Mouse (Mus musculus): ENCODE results near the gene Faap24. TPM values are rescaled to one million over a fixed set of nuclear protein-coding genes. Genes with fewer than 3 reads are reported as not detected.

The Faap24 gene
- polyA plus RNA-seq, 1 experiment from 2014 or later: 26.2 TPM

Other genes starting within 250 kb of the Faap24 start
- 0.31 and 0.66 TPM in 2 replicates for gene Slc7a10, start 210.5 kb downstream of the Faap24 start, polyA plus RNA-seq (2014; fragmentation: Nextera tagmentation; extraction: Ambion mirVana)
- gene Lrp3, start 181.3 kb downstream of the Faap24 start, polyA plus RNA-seq (2014; fragmentation: Nextera tagmentation; extraction: Ambion mirVana): 15.2 and 17.3 TPM in 2 replicates
- 19.4 and 20.2 TPM in 2 replicates for gene Gpatch1, start 78.4 kb downstream of the Faap24 start, polyA plus RNA-seq (2014; fragmentation: Nextera tagmentation; extraction: Ambion mirVana)
- gene Rhpn2, start 62.7 kb downstream of the Faap24 start, polyA plus RNA-seq (2014; fragmentation: Nextera tagmentation; extraction: Ambion mirVana): 1.9 and 2.2 TPM in 2 replicates
- gene Cep89, start 199 bp upstream of the Faap24 start, polyA plus RNA-seq (2014; fragmentation: Nextera tagmentation; extraction: Ambion mirVana): 42.9 and 46.6 TPM in 2 replicates
- gene Slc7a9, start 52.0 kb upstream of the Faap24 start, polyA plus RNA-seq (2014; fragmentation: Nextera tagmentation; extraction: Ambion mirVana): not detected in 2 replicates
- gene Tdrd12, start 140.9 kb upstream of the Faap24 start, polyA plus RNA-seq (2014; fragmentation: Nextera tagmentation; extraction: Ambion mirVana): 0.11 TPM in 2 replicates
- 43.2 and 46.1 TPM in 2 replicates for gene Nudt19, start 159.5 kb upstream of the Faap24 start, polyA plus RNA-seq (2014; fragmentation: Nextera tagmentation; extraction: Ambion mirVana)
- 0.11 and 0.45 TPM in 2 replicates for gene Rgs9bp, start 188.7 kb upstream of the Faap24 start, polyA plus RNA-seq (2014; fragmentation: Nextera tagmentation; extraction: Ambion mirVana)
- 27.0 and 31.0 TPM in 2 replicates for gene Ankrd27, start 189.4 kb upstream of the Faap24 start, polyA plus RNA-seq (2014; fragmentation: Nextera tagmentation; extraction: Ambion mirVana)

All from midbrain, embryonic 11.5 days (tissue).